Mouse (Mus musculus): ENCODE results near the gene Galnt14.

DNA sequence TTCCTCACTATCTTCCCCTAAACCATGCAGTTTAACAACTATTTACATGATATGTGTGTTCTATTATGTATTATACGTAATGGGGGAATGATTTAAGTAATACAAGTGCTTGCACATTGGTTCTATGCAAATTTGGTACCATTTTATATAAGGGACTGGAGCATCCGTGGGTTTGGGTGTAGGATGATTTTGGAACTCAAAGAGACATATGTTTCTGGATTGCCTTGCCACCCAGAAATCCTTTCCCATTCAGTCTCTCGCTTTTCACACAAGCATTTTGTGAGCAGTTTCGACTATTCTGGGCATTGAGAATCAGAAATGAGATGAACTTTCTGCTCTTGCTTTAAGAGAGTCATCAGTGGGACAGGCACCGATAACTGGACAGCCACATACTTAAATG, 190.9 kb downstream of the Galnt14 start:
- TF ChIP-seq CTCF (IDR thresholded peaks at IDR 0.05; ENCODE audit: low read depth, low read length), result no peak
- TF ChIP-seq POLR2A (IDR thresholded peaks at IDR 0.05; ENCODE audit: borderline replicate concordance, low read depth, low read length), result no peak
